Mouse (Mus musculus): ENCODE results near the gene Ppp2r2d. TPM values are rescaled to one million over a fixed set of nuclear protein-coding genes. Genes with fewer than 3 reads are reported as not detected.

Gene Ppp2r2d
- polyA plus RNA-seq, 1 experiment from 2014 or later = 76.1 TPM

GRCm38 (mm10) chr7:138908768-138909276, 62.9 kb downstream of the Ppp2r2d start:
- no peaks in the 10 kb centered on the region for H3K36me3 ChIP-seq
- WGBS = 2% methylated on average over 10 of the region's 10 CpGs
- peaks cover 13% of the 10 kb centered on the region for H3K27me3 ChIP-seq
- H3K9ac ChIP-seq (replicated peaks) = peak overlapping the region; percentile 87
- H3K4me3 ChIP-seq (replicated peaks) = peak overlapping the region; percentile 76
- peaks cover 33% of the 10 kb centered on the region for H3K4me1 ChIP-seq (replicated peaks)
- no peak; the same call in 1 of the 2 replicates for ATAC-seq
- H3K9me3 ChIP-seq = no peaks in the 10 kb centered on the region
- peak overlapping the region; percentile 79 for H3K4me2 ChIP-seq (replicated peaks)
- peak overlapping the region; percentile 58 for H3K27ac ChIP-seq

- under 1% methylated on average over 66 of the region's 66 CpGs for WGBS
These were observed 63.7 kb downstream of the Ppp2r2d start, which contains the start of gene Bnip3 for GRCm38 (mm10) chr7:138909277-138910192. Bnip3 (minus strand) TSS chr7:138909519.

GRCm38 (mm10) chr7:138910193-138910562, 64.3 kb downstream of the Ppp2r2d start:
- H3K36me3 ChIP-seq = no peaks in the 10 kb centered on the region
- H3K27ac ChIP-seq = 0 out of 2 replicates have a peak overlapping the region, but pooled peaks have one; percentile 30
- 21% methylated on average over 7 of the region's 7 CpGs for WGBS
- H3K4me3 ChIP-seq (replicated peaks) = peak overlapping the region; percentile 76
- ATAC-seq = no peak
- peaks cover 33% of the 10 kb centered on the region for H3K4me1 ChIP-seq (replicated peaks)
- H3K4me2 ChIP-seq (replicated peaks) = peak overlapping the region; percentile 79
- peaks cover 13% of the 10 kb centered on the region for H3K27me3 ChIP-seq
- no peaks in the 10 kb centered on the region for H3K9me3 ChIP-seq
- H3K9ac ChIP-seq (replicated peaks) = peak overlapping the region; percentile 87

More at GRCm38 (mm10) chr7:138909277-138910192, 63.7 kb downstream of the Ppp2r2d start, which contains the start of gene Bnip3:
- Histone ChIP-seq H3K27ac (peak within 1 kb of the TSS; percentile 58), H3K27me3 (peaks cover 13% of the 10 kb centered on the region), H3K9me3 (no peaks in the 10 kb centered on the region), H3K4me2 (replicated peaks) (peak within 1 kb of the TSS; percentile 79), H3K4me3 (replicated peaks) (peak within 1 kb of the TSS; percentile 76), H3K36me3 (no peaks in the 10 kb centered on the region), H3K9ac (replicated peaks) (peak within 1 kb of the TSS; percentile 87), H3K4me1 (replicated peaks) (peaks cover 33% of the 10 kb centered on the region)
- peak; percentile 96 for ATAC-seq

GRCm38 (mm10) chr7:138913616-138914015, 67.7 kb downstream of the Ppp2r2d start:
- no peak overlapping the region for H3K4me3 ChIP-seq (replicated peaks)
- WGBS = 76% methylated on average over 3 of the region's 3 CpGs

GRCm38 (mm10) chr7:138919156-138919944, 73.5 kb downstream of the Ppp2r2d start:
- no peaks in the 10 kb centered on the region for H3K9me3 ChIP-seq
- 6% methylated on average over 26 of the region's 26 CpGs for WGBS
- no peaks in the 10 kb centered on the region for H3K27me3 ChIP-seq
- peak overlapping the region; percentile 57 for H3K9ac ChIP-seq (replicated peaks)
- H3K36me3 ChIP-seq = no peaks in the 10 kb centered on the region
- H3K4me1 ChIP-seq (replicated peaks) = peaks cover 11% of the 10 kb centered on the region
- ATAC-seq = 0 out of 2 replicates have a peak, but pooled peaks have one; percentile 30
- peak overlapping the region; percentile 59 for H3K4me2 ChIP-seq (replicated peaks)
- H3K27ac ChIP-seq = no peak overlapping the region
- peak overlapping the region; percentile 32 for H3K4me3 ChIP-seq (replicated peaks)

More at GRCm38 (mm10) chr7:138913616-138914015, 67.7 kb downstream of the Ppp2r2d start:
- H3K4me2 ChIP-seq (replicated peaks) = no peak overlapping the region
- H3K27me3 ChIP-seq = peaks cover 13% of the 10 kb centered on the region
- H3K9ac ChIP-seq (replicated peaks) = no peak overlapping the region
- no peaks in the 10 kb centered on the region for H3K9me3 ChIP-seq
- no peak overlapping the region for H3K27ac ChIP-seq
- no peaks in the 10 kb centered on the region for H3K36me3 ChIP-seq
- ATAC-seq = no peak
- peaks cover 11% of the 10 kb centered on the region for H3K4me1 ChIP-seq (replicated peaks)

DNA sequence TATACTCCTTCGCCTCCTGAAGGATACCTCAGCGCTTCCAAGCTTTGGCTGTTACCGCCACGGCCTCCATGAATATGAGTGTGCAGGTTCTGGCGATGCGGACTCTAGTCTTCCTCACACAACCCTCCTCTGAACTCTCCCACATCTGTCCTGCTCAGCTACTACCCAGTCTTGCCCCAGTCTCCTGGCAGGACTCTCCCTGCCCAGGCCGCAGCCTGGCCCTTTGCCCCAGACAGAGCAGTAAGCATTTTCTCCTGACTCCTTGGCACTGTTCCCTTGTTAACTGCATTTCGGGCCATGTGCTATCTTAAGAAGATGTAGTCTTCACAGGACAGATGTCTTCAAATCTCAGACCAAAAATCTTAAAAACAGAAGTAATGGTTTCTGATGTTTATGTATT, 75.7 kb downstream of the Ppp2r2d start:
- peaks cover 11% of the 10 kb centered on the region for H3K4me1 ChIP-seq (replicated peaks)
- H3K27me3 ChIP-seq = no peaks in the 10 kb centered on the region
- no peak overlapping the region for H3K4me3 ChIP-seq (replicated peaks)
- 95% methylated on average over 8 of the region's 8 CpGs for WGBS
- H3K27ac ChIP-seq = no peak overlapping the region
- no peaks in the 10 kb centered on the region for H3K9me3 ChIP-seq
- H3K36me3 ChIP-seq = no peaks in the 10 kb centered on the region
- H3K9ac ChIP-seq (replicated peaks) = no peak overlapping the region
- H3K4me2 ChIP-seq (replicated peaks) = no peak overlapping the region
- ATAC-seq = no peak

DNA sequence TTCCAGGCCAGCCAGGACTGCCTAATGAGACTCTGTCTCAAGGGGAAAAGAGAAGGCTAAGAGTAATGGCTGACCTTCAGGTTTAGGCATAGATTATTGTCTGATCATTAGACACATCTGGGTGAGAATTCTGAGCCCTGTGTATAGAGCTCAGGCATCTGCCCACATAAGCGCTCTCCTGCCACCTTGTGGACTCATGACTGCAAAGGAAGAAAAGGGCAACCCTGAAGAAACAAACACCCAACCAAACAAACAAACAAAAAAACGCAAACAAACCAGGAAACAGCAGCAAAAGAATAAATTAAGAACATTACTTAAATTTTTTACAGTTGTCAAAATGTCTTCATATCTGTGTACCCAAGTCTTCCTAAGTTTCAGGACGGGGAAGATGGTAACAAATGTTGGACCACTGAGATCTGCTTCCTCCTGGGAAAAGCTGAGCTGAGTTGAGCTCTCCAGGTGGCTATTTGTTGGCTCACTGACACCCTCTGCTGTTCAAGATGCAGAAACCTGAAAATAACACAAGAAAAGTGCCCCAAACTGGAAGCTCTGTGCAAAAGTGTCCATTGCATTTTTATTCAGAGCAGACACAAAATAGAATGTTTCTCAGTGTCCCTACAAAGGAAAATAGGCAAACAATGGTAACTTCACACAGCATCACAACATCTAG, 78.0 kb downstream of the Ppp2r2d start:
- H3K27ac ChIP-seq = no peak overlapping the region

DNA sequence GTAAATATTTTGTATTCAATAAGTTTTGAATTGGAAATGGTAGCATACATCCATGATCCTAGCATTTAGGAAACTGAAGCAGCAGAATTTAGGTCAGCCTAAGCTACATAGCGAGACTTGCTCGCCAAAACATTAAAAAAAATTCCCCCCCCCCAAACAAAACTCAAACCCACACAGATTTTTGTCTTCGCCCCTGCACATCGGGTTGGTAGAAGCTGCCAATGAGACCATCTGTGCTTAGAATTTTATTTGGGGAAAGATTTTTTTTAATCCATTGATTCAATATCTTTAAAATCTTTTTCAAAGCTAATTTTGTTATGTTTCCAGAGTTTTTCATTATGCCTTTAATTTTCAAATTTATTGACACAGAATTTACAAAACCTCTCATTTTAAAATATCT, 82.6 kb downstream of the Ppp2r2d start:
- H3K36me3 ChIP-seq = no peaks in the 10 kb centered on the region
- no peak for ATAC-seq
- H3K4me2 ChIP-seq (replicated peaks) = no peak overlapping the region
- no peak overlapping the region for H3K9ac ChIP-seq (replicated peaks)
- H3K4me3 ChIP-seq (replicated peaks) = no peak overlapping the region
- H3K4me1 ChIP-seq (replicated peaks) = no peaks in the 10 kb centered on the region
- H3K27me3 ChIP-seq = no peaks in the 10 kb centered on the region
- no peak overlapping the region for H3K27ac ChIP-seq
- H3K9me3 ChIP-seq = no peaks in the 10 kb centered on the region; the same call in 1 of the 2 replicates
- WGBS = 87% methylated on average over 4 of the region's 4 CpGs

More for the DNA sequence above, 78.0 kb downstream of the Ppp2r2d start:
- Histone ChIP-seq H3K4me3 (replicated peaks) (no peak overlapping the region), H3K27me3 (no peaks in the 10 kb centered on the region), H3K9me3 (no peaks in the 10 kb centered on the region), H3K9ac (replicated peaks) (no peak overlapping the region), H3K36me3 (no peaks in the 10 kb centered on the region), H3K4me1 (replicated peaks) (peaks cover 10% of the 10 kb centered on the region), H3K4me2 (replicated peaks) (no peak overlapping the region)
- WGBS = 11% methylated on average over 3 of the region's 3 CpGs
- ATAC-seq = no peak

Other genes with a start within 250 kb of the Ppp2r2d start
- 23.8 and 25.8 TPM in 2 replicates for gene Mapk1ip1, start 194 bp downstream of the Ppp2r2d start, polyA plus RNA-seq (2015; fragmentation: Nextera tagmentation; extraction: Ambion mirVana)
- gene Bnip3, start 63.4 kb downstream of the Ppp2r2d start, polyA plus RNA-seq (2015; fragmentation: Nextera tagmentation; extraction: Ambion mirVana) = 71.9 and 72.1 TPM in 2 replicates
- gene Jakmip3, start 94.7 kb downstream of the Ppp2r2d start, polyA plus RNA-seq (2015; fragmentation: Nextera tagmentation; extraction: Ambion mirVana) = 1.2 and 2.2 TPM in 2 replicates
- gene Dpysl4, start 239.9 kb downstream of the Ppp2r2d start, polyA plus RNA-seq (2015; fragmentation: Nextera tagmentation; extraction: Ambion mirVana) = 224 and 225 TPM in 2 replicates

Measured in midbrain, embryonic 13.5 days (tissue).